Mouse (Mus musculus) cortical plate, adult 2 months (tissue): Measurements from ENCODE around the gene Gm8677.
"Not testable (repeated sequence)": the region's sequence is repeated elsewhere in the genome, so short reads cannot be mapped to it uniquely, and the experiment has no call there.

Experiments
- CTCF ChIP-seq: fragments of 200-500 bp; IDR thresholded peaks from 2 replicates; pipeline ENCODE4 v1.5.1; 2011; ENCODE audit warnings: mild to moderate bottlenecking, control low read depth, low read length; ENCODE audit not compliant: insufficient read depth; ENCODE audit errors: extremely low read depth
- POLR2A ChIP-seq: fragments of 200-500 bp; IDR thresholded peaks from 2 replicates; pipeline ENCODE4 v1.6.1; 2011; ENCODE audit warnings: mild to moderate bottlenecking, low read length, control low read depth; ENCODE audit not compliant: insufficient read depth; ENCODE audit errors: extremely low read depth

DNA sequence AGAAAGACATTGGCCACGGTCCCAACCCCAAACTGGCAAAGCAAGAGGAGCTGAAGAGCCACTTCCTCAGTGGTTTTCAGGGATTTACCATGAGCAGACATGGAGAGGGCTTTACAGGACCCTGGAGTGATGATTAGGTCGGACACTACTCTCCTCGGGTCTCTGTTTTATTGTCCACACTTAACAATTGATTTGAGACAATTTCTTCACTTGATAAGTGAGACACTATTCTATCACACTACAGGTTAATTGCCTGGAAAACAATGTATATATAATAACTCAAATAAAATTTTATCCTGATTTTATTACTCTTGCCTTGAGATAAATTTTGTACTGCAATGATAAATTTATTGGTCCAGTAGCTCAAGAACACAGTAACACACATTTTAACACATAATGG, 30.6 kb upstream of the Gm8677 start, which contains the start of gene Gm4201:
- not testable (repeated sequence) for TF ChIP-seq POLR2A, CTCF
